Mouse (Mus musculus) heart, adult 10 weeks (tissue): Measurements from ENCODE around the gene Cyp4f14. TPM values are rescaled to one million over a fixed set of nuclear protein-coding genes. Genes with fewer than 3 reads are reported as not detected.

Experiments used
- polyA plus RNA-seq: library from polyadenylated mRNA; stranded (reverse); fragments of 350-450 nt; fragmentation: Illumina TruSeq; extraction: RNeasy Lipid Tissue Mini Kit (QIAGEN cat#74804); gene quantifications from one replicate; pipeline ENCODE4 v1.2.3, GENCODE M21; 2014; ENCODE audit warnings: low read depth, low replicate concordance

Gene Cyp4f14
- 0.73 TPM for polyA plus RNA-seq

DNA sequence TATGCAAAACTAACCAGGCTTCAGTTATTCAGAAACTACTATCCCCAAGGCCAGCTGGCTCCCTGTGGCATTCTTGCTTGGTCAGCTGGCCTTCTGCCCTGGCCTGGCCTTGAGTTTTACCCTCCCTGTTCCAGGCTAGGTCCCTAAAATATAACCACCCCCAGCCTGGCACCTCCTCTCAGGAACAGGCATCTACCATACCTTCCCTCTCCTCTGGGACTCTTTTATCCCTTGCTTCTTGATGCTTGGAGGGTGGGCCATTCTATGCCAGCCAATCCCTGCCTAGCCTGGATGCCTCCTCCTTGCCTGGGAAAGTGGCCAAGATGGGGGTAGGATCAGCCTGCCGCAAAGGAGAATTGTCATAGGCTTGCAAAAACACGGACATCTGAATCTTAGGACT lies at the start of gene Cyp4f14:
Gene Cyp4f14 (minus strand): TSS at position 212 of the 400 bp plus-strand sequence.

GRCm38 (mm10) chr17:32965623-32966290 lies 48.6 kb upstream of the Cyp4f14 start, which contains the start of gene Zfp472:
TSS of gene Zfp472 (plus strand) at chr17:32965814.

DNA sequence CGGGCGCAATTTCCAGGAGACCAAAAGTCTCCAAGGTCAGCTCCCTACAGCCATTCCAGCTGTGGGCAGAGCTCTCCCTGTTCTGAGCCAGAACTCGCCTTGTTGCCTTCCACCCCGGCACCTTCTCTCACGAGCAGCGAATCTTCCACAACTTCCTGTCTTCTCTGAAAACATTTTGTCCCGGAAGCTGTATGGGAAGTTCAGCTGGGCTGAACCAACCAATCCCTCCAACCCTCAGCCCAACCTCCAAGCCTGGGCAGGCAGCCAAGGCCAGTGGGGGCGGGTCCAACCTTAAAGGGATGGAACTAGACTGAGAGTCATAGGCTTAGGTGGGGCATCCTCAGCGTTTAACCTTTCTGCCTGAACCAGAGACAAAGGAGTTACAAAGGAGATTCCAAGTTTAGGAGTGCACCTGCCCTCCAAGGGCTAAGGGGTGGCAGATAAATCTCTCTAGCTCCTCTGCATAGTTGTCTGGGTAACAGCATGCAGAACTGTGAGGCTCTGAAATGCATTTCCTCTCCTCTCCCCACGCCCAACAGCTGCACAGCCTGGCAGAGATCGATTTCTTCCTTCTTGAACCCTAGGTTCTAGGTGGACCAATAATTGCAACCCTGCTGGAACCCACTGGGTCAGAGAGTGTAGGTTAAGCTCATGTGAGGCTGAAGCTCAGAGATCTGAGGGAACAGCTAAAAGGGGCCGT lies 30.2 kb upstream of the Cyp4f14 start, which contains the start of gene Cyp4f13:
Gene Cyp4f13 (minus strand): TSS at position 188 of the 700 bp plus-strand sequence.

DNA sequence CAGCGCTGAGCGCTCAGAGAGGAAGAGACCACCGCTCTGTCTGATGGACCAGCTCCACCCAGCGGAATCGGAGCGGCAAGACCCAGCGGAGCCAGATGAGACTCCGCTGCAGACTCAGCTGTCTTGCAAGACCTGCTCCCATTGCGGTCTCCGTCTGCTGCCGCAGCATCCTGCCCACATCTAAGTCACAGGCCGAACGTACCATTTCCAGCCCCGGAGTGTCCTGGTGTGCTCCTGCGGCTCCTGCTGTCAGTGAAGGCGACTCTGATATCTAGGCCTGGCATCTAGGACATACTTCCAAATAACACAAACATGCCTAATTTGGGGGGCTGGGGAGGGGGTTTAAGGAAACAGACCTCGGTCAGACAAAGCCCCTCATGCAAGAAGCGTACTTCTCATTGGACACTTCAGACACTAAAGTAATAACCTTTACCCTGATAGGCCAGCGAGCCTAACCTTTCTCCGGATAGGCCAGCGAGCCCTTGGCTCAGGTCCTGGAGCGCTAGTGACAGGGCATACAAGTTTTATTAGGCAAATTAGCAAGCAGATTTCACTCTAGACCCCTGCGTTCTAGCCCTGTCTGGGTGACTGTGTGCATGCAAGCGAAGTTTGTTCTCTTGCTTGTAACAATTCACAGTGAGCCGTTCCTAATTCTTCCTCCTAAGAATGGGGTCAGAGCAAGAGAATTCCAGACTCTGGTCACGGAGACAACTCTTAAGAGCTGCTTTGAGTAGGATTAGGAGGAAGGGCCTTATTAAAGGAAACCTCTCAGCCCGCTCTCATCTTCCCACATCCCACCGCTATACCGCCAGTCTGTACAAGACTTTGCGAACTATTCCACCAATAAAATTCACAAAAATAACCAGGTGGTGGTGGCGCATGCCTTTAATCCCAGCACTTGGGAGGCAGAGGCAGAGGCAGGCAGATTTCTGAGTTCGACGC lies 25.6 kb downstream of the Cyp4f14 start, which contains the start of gene Zfp870:
Gene Zfp870 (minus strand): TSS at position 404 of the 942 bp plus-strand sequence.

Other genes starting within 250 kb of the Cyp4f14 start
- gene Cyp4f15, start 231.7 kb downstream of the Cyp4f14 start, polyA plus RNA-seq, result not detected
- gene Zfp871, start 129.1 kb downstream of the Cyp4f14 start, polyA plus RNA-seq, result 13.1 TPM
- 0.16 TPM for gene Zfp811, start 107.4 kb downstream of the Cyp4f14 start, polyA plus RNA-seq
- 4.9 TPM for gene Zfp799, start 87.1 kb downstream of the Cyp4f14 start, polyA plus RNA-seq
- gene Zfp870, start 25.7 kb downstream of the Cyp4f14 start, polyA plus RNA-seq, result 6.5 TPM
- gene Cyp4f13, start 30.1 kb upstream of the Cyp4f14 start, polyA plus RNA-seq, result 19.5 TPM
- gene Zfp472, start 48.5 kb upstream of the Cyp4f14 start, polyA plus RNA-seq, result 2.9 TPM
- gene Zfp952, start 75.8 kb upstream of the Cyp4f14 start, polyA plus RNA-seq, result 6.6 TPM
- gene Zfp763, start 116.1 kb upstream of the Cyp4f14 start, polyA plus RNA-seq, result 2.8 TPM
- not detected for gene 4921501E09Rik, start 150.7 kb upstream of the Cyp4f14 start, polyA plus RNA-seq
- gene Zfp563, start 172.0 kb upstream of the Cyp4f14 start, polyA plus RNA-seq, result 3.6 TPM
- 0.47 TPM for gene Morc2b, start 222.3 kb upstream of the Cyp4f14 start, polyA plus RNA-seq